Mouse (Mus musculus): Measurements from ENCODE around the gene Atxn1.

The Atxn1 gene

DNA sequence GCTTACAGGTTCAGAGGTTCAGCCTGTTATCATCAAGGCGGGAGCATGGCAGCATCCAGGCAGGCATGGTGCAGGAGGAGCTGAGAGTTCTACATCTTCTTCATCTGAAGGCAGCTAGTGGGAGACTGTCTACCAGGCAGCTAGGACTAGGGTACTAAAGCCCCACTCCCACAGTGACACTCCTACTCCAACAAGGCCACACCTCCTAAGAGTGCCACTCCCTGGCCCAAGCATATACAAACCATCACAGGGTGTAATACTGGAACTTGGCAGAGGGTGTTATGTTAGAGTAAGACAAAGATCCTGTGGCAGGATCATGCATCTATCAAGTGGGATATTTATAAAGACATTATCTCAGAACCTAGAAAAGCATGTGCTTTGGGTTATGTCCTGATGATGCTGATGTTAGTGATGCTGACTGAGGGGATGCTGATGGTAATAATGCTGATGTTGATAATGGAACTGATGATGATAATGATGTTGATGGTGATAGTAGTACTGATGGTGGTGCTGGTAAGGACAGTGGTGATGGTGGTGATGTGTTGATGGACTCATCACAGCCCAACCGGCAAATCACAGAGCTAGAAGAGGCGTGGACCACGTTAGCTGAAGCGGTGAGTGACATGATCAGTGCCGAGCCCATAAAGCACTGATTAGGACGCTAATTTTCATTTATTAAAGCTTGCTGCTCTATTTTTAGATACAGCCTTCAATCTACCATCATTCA lies 142.9 kb downstream of the Atxn1 start:
- no peak for DNase-seq

DNA sequence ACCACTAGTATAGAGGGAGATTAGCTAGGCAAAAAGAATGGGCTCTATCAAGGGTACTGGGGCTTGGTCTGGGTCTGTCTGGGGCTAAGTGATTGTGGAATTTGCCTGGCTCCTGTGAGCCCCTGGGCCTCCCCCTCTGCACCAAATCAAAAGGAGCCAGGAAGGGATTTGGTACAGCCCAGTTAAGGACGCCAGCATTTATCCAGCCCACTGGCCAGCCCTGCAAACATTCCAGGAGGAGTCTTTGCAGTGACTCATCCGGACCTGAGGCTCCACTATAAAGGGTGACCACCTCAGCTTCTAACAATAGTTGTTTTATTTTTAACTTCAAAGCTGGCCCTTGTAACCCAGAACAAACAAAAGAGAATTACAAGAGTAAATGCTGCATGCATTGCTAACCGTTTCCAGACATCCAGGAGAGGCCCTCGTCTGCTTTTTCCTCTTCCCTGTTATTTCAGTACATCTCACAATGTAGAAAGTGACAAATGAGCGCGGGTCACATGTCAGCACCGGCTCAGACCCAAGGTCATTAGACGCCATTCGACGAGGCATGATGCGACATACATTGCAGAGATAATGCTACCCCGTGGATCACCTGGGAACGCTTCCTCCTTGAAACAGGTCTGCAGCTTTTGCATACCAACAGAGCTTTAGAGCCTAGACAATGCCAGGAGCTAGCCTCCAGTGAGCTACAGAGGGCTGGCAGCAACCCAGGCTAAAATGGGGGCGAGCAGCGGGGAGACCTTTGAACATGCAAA lies 144.2 kb downstream of the Atxn1 start:
- DNase-seq, result no peak

DNA sequence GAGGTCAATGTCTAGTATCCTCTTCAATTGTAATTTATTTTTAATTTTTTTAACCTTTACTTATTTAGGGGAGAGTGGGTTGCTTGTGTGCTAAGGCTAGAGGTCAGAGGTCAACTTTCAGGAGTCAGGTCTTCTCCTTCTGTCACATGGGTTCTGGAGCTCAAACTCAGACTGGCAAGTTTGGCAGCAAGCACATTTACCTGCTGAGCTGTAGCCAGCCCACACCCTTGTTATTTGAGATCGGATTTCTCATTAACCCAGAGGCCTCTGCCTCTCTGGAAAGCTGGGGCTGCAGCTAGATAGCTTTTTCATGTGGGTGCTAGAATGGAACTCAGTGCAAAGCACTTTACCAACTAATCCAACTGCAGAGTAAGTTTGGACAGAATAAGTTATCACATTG lies 148.1 kb downstream of the Atxn1 start:
- DNase-seq, result no peak

DNA sequence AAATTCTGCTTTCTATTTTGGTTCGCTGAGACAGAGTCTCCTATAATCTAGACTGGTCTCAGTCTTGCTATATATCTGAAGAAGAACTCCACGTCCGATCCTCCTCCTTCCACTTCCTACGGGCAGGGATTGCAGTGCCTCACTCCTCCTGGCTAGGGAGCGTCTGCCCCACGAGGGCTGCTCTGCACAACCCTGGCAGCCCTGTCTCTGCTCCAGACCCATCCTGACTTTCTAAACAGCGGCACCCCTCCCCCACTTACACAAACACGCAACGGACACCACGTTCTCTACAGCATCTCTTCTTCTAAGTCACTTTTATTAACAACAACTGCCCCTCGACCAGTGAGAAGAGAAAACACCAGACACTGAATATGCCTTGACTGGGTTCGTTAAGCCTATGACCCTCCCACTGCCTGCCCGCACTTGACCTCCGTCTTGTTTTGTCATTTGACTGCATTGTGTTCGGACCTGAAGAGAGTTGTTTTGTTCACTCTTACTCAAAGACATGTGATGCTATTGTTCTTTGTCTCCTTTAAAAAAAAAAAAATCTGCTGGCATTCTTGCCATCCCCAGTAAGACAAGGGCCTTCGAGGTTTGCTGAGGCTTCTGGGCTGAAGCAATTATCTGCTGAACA lies 154.9 kb downstream of the Atxn1 start:
- no peak for DNase-seq

DNA sequence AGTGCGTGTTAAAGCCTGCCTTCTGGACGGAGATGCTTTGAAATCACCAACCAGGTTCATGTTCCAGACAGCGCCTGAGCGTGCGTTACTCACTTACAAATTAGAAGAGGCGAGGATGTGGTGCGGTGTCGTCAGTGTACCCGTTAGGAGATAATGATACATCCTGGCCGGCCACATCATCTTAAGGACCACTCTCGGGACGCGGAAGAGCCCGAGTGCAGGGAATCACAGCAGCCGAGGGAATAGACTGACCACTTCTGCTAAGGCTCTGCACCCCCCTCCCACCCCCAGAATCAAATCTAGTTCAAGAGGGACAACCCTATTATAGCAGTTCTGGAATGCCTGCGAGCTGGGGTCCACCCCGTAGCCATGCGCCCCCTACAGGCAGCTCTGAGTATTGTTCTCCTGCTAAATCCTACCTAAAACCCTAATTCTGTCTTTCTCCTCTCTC lies 157.2 kb downstream of the Atxn1 start:
- DNase-seq, result peak; percentile 36

DNA sequence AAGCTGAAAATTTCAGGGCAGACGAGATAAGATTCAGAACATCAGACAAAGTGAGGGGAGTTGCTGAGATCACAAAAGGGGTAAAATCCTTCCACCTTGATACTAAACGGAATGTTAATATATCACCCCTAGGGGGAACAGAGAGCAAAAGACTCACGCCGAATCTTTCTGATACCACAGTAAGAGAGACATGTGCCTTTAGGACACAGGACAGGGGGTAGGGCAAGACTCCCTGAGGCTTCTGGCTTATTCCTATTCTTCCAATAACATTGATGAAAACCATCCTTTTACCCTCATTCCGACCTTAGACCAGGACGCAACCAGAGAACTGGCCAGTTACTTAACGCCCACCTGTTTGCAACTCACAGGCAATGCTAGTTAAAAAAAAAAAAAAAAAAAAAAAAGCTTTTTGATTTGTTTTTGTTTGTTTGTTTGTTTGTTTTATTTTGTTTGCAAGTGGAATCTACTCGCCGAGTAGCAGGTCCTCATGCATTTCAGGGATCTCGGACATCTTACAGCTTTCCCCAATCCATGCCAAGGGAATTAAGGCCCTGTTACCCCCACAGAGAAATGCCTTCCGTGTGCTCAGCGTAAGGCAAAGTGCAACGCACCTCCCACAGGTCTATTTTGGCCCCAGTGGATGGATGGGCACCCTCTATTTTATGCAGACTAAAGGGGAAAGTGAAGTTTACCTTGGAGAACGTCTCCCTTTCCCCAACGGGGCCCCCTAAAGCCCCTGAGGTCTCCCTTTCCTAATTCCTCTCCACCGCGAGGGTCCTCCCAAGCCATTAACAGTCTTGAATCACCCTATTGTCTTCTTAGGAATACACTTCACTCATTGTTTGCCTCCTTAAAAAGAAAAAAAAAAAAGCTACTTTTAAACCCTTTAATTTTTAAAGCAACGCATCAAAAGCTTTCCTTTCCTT lies 157.9 kb downstream of the Atxn1 start:
- no peak for DNase-seq

DNA sequence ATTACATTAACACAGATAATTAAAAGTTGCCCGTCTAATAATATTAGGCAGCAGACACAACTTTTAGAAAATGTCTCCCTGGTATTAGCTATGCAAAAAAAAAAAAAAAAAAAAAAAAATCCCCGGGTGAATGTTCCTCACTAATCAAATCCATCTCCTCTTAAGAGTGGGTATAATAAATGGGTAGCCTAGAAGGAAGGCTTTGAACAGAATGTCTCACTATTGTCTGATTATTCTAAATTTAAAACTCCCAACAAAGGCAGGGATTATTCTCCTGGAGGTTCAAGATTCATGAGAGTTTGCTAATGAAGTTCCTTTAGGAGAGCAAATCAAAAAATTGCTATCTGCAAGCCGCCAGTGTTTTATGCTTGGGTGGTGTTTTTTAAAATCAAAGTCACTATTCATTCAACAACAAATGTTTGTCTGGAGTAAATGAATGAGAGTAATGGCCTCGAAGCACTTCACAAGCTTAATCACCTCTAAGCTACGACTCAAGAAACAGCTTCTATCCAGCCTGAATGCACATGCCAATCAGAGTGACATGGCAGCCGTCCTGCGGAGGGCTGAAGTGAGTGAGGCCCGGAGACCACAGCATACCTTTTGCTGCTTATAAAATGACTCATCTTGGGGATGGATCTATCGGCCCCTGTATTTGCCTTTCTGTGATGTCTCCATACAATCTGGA lies 158.8 kb downstream of the Atxn1 start:
- no peak for DNase-seq

DNA sequence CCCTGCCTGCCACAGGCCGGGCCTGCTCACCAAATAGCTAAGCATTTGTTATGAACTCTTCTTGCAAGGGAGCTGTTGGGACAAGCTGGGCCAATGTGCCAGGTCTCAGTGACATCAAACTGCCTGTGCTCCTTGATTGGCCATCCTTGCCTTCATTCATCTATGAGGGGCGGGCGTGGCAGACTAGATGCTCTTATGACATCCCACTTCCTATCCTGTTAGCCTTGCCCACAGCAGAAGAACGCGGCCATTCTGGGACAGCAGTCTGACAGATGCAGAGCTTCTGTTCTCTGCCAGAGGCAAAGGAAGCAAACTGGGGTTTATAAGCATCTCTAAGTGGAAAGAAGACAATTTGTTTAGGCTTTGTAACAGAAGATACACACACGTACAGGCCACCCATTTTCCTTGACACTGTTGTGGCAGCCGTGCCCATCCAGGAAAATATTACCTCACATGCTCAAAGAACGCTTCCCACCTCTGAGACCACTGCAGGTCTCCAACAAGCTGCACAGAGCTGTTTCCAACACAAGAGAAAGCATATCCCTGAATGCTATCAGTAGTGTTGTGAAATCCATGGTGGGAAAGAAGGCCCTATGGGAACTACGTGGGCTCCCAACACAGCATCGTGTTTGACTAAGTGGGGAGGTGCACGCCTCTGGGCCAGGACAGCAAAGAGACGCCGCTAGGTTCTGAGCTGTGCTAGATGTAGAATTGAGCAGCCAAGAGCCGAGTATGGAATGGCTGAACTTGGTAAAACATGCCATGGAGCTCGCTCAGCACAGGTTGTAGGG lies 162.0 kb downstream of the Atxn1 start:
- DNase-seq, result no peak

DNA sequence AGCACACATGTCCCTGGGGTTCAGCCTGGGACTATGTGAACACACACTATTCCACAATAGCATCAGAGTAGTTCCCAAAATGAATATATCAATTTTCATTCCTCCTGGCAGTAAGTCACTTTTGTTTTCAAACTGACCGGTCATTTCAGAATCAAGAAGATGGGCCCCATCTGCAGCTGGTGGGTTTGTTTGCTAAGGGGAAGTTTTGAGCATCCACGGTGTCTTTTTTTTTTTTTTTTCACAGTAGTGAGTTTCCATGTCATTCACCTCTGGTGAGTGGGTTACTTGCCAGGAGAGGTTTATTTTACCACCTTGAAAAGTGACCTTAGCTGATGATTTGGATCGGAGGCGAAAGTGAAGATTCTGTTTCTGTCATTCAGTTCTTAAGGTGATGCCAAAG lies 166.6 kb downstream of the Atxn1 start:
- DNase-seq, result no peak

DNA sequence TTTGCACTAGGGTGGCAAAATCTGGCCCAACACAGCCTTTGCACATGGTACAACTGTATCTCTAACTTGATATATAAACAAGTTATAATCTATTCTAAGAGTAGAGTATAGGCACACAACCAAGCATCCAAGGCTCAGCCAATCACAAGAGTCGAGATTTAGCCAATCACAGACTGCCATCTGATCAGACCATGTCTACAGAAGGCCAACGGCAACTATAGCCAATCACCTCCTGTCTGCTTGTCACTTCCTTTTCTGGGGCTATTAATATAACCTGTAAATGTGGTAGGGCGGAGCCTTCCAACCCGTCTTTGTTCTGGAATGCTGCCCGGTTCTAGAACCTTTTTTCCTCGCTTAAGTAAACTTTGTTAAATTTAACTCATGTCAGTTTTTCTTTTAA lies 167.1 kb downstream of the Atxn1 start:
- DNase-seq, result no peak

DNA sequence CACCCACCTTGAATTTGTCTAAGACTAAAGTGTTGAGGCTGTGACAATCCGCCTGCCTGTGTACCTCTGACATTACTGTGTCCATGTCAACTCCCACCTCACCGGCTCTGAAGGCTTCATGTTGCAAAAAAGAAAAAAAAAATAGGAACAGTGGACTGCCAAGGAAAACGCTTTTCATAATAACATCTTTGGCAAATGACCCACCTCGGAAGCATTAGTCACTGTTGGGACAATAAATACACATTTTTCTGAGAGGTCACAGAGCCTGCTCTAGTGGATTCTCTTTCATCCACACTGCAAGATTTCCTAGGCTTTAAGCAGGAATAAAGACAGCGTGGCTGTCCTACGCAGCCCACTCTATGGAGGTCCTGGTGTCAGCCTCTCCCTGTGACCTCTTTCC lies 168.5 kb downstream of the Atxn1 start:
- no peak for DNase-seq

DNA sequence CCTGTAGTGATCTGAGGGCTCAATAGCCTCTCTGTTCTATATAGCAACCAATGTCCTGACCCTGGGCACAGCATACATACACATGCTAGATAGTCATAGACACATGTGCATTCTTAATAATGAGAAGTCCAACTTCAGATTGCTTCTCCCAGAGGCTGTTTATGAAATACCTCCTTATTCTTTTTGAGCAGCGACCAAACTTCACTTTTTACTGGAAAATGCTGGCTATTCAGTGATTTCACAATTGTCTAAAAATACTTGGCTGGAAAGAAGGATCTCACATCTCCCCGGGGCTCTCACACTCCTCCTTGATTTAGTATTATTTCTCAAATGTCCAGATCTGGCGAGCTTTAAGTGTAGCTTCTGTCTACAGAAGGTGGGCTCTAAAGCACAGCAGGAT lies 171.0 kb downstream of the Atxn1 start:
- DNase-seq, result no peak

DNA sequence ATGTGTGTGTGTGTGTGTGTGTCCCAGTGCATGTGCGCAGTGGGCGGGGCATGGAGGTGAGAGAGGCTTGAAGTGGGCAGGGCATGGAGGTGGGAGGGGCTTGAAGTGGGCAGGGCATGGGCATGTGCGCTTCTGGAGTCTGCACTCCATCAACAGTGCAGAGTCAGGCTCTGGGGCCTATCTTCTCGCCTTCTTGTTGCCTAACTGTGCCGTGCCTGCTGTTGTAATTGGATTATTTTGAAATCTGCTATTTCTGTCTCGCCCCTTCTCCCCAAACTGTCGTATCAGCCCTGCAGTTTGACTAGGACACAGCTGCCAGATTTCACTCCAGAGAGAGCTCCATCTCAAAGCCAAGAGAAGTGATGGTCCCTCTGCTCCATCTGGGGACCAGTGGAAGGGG lies 178.4 kb downstream of the Atxn1 start:
- DNase-seq, result no peak

DNA sequence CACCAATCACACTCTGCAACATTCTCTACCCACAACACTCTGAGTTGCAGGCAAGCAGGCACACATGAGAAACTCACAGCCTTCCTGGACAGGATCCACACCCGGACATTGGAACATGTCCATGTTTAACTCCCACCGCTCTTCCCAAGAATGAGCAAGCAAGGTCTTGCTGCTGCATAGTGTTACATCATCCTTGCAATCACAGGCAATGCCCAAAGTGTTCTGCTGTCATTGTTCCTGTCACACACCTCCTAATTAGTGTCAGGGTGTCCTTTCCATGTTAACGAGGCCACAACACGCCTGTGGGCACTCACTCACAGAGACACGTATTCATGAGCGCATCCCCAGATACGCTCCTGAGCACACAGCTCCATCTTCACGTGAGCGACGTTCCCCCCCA lies 181.1 kb downstream of the Atxn1 start:
- no peak for DNase-seq

DNA sequence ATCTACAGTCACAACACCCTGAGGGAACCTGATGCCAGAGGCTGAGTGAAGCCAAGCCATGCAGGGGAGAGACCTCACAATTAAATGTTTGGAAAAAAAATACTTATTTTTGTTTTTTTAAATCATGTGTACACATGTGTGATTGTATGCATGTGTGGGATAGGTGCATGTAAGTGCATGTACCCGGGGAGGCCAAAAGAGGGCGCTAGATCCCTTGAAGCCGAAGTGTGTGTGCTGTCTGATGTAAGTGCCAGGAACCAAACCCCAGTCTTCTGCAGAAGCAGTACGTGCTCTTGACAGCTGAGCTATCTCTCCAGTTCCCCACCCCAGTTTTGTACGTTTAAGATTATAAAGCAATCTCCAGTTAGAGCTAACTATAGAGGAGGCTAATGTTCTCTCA lies 186.1 kb downstream of the Atxn1 start:
- no peak for DNase-seq

DNA sequence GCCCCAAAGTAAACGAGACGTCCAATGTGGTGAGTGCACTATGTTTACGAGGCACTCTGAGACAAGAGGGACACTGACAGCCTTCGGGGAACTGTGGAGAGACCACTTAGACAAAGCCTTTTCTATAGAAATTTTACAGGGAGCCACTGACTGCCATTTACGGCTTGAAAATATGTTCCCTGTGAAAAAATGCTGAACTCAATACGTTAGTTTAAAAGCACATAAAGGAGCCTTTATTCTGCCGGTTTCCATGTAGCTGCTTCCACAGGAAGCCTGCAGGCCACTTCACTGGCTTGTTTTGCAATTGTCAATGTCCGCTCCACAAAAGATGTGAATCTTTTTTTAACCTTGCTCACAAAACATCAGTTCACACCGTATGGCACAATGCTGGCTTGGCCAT lies 186.6 kb downstream of the Atxn1 start:
- no peak for DNase-seq

DNA sequence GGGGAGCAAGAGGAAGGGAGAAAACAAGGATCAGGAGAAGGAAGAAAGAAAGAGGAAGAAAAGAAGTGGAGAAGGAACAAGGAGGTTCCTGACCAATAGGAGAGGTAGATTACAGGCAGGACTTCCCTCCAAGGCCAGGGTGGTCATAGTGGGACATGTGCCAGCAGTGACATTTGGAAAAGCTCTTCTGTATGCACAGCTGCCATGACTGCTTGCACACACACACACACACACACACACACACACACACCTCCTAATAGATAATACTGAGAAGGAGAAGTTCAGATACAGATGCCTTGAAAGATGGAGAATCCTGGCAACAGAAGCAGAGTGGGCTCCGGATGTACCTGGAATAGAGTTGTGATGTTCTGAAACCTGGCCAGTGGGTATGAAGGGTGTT lies 189.3 kb downstream of the Atxn1 start:
- DNase-seq, result no peak

DNA sequence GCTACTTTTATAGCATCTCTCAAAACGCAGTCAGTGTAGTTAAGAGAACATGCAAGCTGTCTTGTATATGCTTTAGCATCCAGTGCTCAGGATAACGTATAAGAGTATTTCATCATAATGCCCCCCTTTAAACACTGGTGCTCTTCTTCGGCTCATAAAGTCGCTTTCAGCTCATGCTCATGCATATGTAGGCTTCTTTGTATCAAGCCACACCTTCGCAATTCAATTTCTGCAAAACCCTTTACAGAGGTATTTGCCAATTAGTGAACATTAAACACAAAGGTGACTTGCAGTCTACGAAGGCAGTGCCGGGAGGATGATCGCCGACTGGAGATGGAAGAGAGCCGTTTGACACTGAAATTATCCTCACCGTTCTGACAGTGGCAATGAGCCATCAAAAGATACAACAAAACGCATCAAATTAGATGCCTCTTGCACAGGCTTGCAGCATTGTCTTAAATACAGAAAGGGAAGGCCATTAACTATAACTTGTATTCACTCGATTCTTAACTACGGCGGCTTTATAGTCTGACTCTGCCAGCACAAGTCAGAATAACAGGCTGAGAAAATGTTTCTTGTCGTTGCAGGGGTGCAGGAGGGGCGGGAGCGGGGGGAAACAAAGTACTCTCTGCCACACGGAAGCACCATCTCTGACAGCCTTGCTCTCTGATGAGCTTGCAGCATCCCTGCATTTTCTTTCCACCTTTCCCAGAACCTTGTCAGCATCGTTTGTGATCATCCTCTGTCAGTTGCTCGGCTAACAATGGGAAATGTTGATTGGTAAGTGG lies 191.2 kb downstream of the Atxn1 start:
- no peak for DNase-seq

DNA sequence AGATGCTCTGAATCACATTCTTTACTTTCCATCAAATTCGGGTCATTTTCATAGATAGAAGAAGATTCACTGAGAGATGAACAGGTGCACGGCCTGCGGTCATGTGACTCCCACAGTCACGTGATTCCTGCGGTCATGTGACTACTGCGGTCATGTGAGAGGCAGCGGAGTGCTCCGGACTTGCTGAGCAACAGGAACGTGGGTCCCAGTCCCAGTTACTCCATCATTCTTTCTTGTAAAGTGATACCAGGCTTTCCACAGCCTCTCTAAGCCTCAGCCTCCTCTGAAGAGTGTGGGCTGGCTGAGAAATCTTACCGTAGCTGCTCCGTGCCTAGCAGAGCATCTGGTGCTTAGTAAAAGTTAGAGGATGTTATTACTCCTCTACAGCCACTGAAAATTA lies 195.1 kb downstream of the Atxn1 start:
- DNase-seq, result no peak

DNA sequence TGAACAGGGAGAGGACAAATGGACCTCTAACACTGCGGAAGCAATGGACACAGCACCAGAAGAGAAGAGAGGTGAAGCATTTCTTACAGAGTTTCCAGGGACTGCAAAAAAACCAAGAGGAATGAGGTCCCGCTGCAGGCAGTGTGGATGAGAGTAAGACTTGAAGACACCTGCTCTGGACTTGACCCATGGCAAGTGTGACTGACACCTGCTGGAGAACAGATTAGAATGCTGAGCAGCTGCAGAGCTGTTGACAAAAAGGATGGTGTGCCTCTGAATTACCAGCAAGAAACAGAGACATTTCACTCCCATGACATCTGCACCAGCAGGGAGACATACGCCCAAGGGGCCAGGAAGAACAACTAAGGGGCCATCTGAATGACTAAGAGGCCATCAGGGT lies 196.6 kb downstream of the Atxn1 start:
- DNase-seq, result no peak

DNA sequence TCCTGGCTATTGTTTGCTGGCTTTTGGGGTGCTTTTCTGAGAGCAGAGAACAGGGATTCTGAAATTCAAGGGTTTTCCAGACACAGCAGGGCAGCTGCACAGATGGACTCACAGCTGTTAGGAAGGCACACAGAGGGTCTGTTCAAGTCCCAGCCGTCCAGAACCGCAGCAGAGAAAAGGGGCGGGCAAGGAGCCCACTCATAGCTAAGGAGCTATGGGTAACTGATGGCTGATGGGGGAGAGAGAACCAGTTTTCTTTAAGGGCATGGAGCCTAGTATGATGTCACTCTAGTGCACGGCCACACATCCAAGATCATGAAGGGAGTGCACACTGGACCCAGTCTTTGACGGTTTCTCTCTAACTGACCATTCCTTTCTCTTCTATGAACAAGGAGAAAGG lies 200.5 kb downstream of the Atxn1 start:
- DNase-seq, result no peak

All from cerebellum, adult 9-11 months (tissue).